Mouse (Mus musculus): ENCODE data around the gene Atf7. TPM values are rescaled to one million over a fixed set of nuclear protein-coding genes. Genes with fewer than 3 reads are reported as not detected.

Gene Atf7
- polyA plus RNA-seq, 1 experiment from 2014 or later = 15.0 TPM

GRCm38 (mm10) chr15:102533926-102534325 is 91.3 kb downstream of the Atf7 start:
- H3K9me3 ChIP-seq (ENCODE audit: control insufficient read depth) = no peaks in the 10 kb centered on the region
- H3K4me2 ChIP-seq (replicated peaks; ENCODE audit: low read depth) = no peak overlapping the region
- H3K27ac ChIP-seq (ENCODE audit: low read depth, low read length) = no peak overlapping the region
- no peak overlapping the region for H3K9ac ChIP-seq (ENCODE audit: low read depth, low read length)
- H3K36me3 ChIP-seq (ENCODE audit: control insufficient read depth, insufficient read depth) = peaks cover 52% of the 10 kb centered on the region
- no peaks in the 10 kb centered on the region for H3K4me1 ChIP-seq (replicated peaks; ENCODE audit: control insufficient read depth, insufficient read depth, low read length)
- H3K4me3 ChIP-seq (ENCODE audit: low read depth, low read length) = no peak overlapping the region
- no peak for ATAC-seq
- H3K27me3 ChIP-seq (replicated peaks; ENCODE audit: control insufficient read depth, insufficient read depth, low read length) = no peaks in the 10 kb centered on the region
- no peak for TF ChIP-seq CTCF (IDR thresholded peaks at IDR 0.05; ENCODE audit: low read depth)
- WGBS = 93% methylated on average over 7 of the region's 7 CpGs

- no peak overlapping the region for H3K27ac ChIP-seq (ENCODE audit: low read depth, low read length)
- no peaks in the 10 kb centered on the region for H3K9me3 ChIP-seq (ENCODE audit: control insufficient read depth)
- no peaks in the 10 kb centered on the region for H3K27me3 ChIP-seq (replicated peaks; ENCODE audit: control insufficient read depth, insufficient read depth, low read length)
- ATAC-seq = no peak
- WGBS = 94% methylated on average over 3 of the region's 3 CpGs
- peaks cover 67% of the 10 kb centered on the region for H3K36me3 ChIP-seq (ENCODE audit: control insufficient read depth, insufficient read depth)
- no peak overlapping the region for H3K9ac ChIP-seq (ENCODE audit: low read depth, low read length)
- no peaks in the 10 kb centered on the region for H3K4me1 ChIP-seq (replicated peaks; ENCODE audit: control insufficient read depth, insufficient read depth, low read length)
- TF ChIP-seq CTCF (IDR thresholded peaks at IDR 0.05; ENCODE audit: low read depth) = no peak
- H3K4me2 ChIP-seq (replicated peaks; ENCODE audit: low read depth) = no peak overlapping the region
- no peak overlapping the region for H3K4me3 ChIP-seq (ENCODE audit: low read depth, low read length)
Observed at GRCm38 (mm10) chr15:102532106-102532900, 93.0 kb downstream of the Atf7 start.

- H3K36me3 ChIP-seq (ENCODE audit: control insufficient read depth, insufficient read depth) = peaks cover 63% of the 10 kb centered on the region
- no peak for ATAC-seq
Observed at GRCm38 (mm10) chr15:102531586-102531985, 93.7 kb downstream of the Atf7 start.

GRCm38 (mm10) chr15:102530566-102530965 is 94.7 kb downstream of the Atf7 start:
- Histone ChIP-seq H3K9ac (ENCODE audit: low read depth, low read length) (no peak overlapping the region), H3K4me3 (ENCODE audit: low read depth, low read length) (no peak overlapping the region), H3K9me3 (ENCODE audit: control insufficient read depth) (no peaks in the 10 kb centered on the region), H3K27ac (ENCODE audit: low read depth, low read length) (no peak overlapping the region), H3K36me3 (ENCODE audit: control insufficient read depth, insufficient read depth) (peaks cover 59% of the 10 kb centered on the region), H3K4me2 (replicated peaks; ENCODE audit: low read depth) (no peak overlapping the region), H3K4me1 (replicated peaks; ENCODE audit: control insufficient read depth, insufficient read depth, low read length) (no peaks in the 10 kb centered on the region), H3K27me3 (replicated peaks; ENCODE audit: control insufficient read depth, insufficient read depth, low read length) (no peaks in the 10 kb centered on the region)
- no peak for ATAC-seq
- 66% methylated on average over 4 of the region's 4 CpGs for WGBS
- no peak for TF ChIP-seq CTCF (IDR thresholded peaks at IDR 0.05; ENCODE audit: low read depth)

More at GRCm38 (mm10) chr15:102531586-102531985, 93.7 kb downstream of the Atf7 start:
- no peak for TF ChIP-seq CTCF (IDR thresholded peaks at IDR 0.05; ENCODE audit: low read depth)
- WGBS = 85% methylated on average over 4 of the region's 4 CpGs
- no peak overlapping the region for H3K9ac ChIP-seq (ENCODE audit: low read depth, low read length)
- H3K27ac ChIP-seq (ENCODE audit: low read depth, low read length) = no peak overlapping the region
- H3K9me3 ChIP-seq (ENCODE audit: control insufficient read depth) = no peaks in the 10 kb centered on the region
- H3K4me2 ChIP-seq (replicated peaks; ENCODE audit: low read depth) = no peak overlapping the region
- no peak overlapping the region for H3K4me3 ChIP-seq (ENCODE audit: low read depth, low read length)
- H3K4me1 ChIP-seq (replicated peaks; ENCODE audit: control insufficient read depth, insufficient read depth, low read length) = no peaks in the 10 kb centered on the region
- H3K27me3 ChIP-seq (replicated peaks; ENCODE audit: control insufficient read depth, insufficient read depth, low read length) = no peaks in the 10 kb centered on the region

GRCm38 (mm10) chr15:102528396-102528795 is 96.9 kb downstream of the Atf7 start:
- no peak overlapping the region for H3K4me2 ChIP-seq (replicated peaks; ENCODE audit: low read depth)
- peaks cover 62% of the 10 kb centered on the region for H3K36me3 ChIP-seq (ENCODE audit: control insufficient read depth, insufficient read depth)
- no peak overlapping the region for H3K27ac ChIP-seq (ENCODE audit: low read depth, low read length)
- H3K27me3 ChIP-seq (replicated peaks; ENCODE audit: control insufficient read depth, insufficient read depth, low read length) = no peaks in the 10 kb centered on the region
- H3K9ac ChIP-seq (ENCODE audit: low read depth, low read length) = no peak overlapping the region
- ATAC-seq = no peak
- no peaks in the 10 kb centered on the region for H3K4me1 ChIP-seq (replicated peaks; ENCODE audit: control insufficient read depth, insufficient read depth, low read length)
- WGBS = 100% methylated on average over 1 of the region's 1 CpGs
- no peak overlapping the region for H3K4me3 ChIP-seq (ENCODE audit: low read depth, low read length)
- H3K9me3 ChIP-seq (ENCODE audit: control insufficient read depth) = no peaks in the 10 kb centered on the region
- TF ChIP-seq CTCF (IDR thresholded peaks at IDR 0.05; ENCODE audit: low read depth) = no peak

- Histone ChIP-seq H3K4me2 (replicated peaks; ENCODE audit: low read depth) (no peak overlapping the region), H3K9ac (ENCODE audit: low read depth, low read length) (no peak overlapping the region), H3K27ac (ENCODE audit: low read depth, low read length) (no peak overlapping the region), H3K9me3 (ENCODE audit: control insufficient read depth) (no peaks in the 10 kb centered on the region), H3K27me3 (replicated peaks; ENCODE audit: control insufficient read depth, insufficient read depth, low read length) (no peaks in the 10 kb centered on the region), H3K4me1 (replicated peaks; ENCODE audit: control insufficient read depth, insufficient read depth, low read length) (no peaks in the 10 kb centered on the region), H3K4me3 (ENCODE audit: low read depth, low read length) (no peak overlapping the region), H3K36me3 (ENCODE audit: control insufficient read depth, insufficient read depth) (peaks cover 58% of the 10 kb centered on the region)
- TF ChIP-seq CTCF (IDR thresholded peaks at IDR 0.05; ENCODE audit: low read depth) = peak; percentile 58
- no peak for ATAC-seq
- WGBS = 80% methylated on average over 3 of the region's 3 CpGs
Observed at GRCm38 (mm10) chr15:102527936-102528335, 97.3 kb downstream of the Atf7 start.

Measured in intestine, postnatal 0 days (tissue).